Mouse (Mus musculus): ENCODE results near the gene Chrna5. TPM values are rescaled to one million over a fixed set of nuclear protein-coding genes. Genes with fewer than 3 reads are reported as not detected.

Gene Chrna5
- polyA plus RNA-seq, 1 experiment, result 2.9 TPM

- no peak for TF ChIP-seq POLR2A (IDR thresholded peaks at IDR 0.05; ENCODE audit: extremely low read depth, insufficient read depth, low read length)
- TF ChIP-seq CTCF (IDR thresholded peaks at IDR 0.05; ENCODE audit: extremely low read depth, insufficient read depth, low read length), result no peak
- Histone ChIP-seq H3K4me1 (ENCODE audit: control insufficient read depth, insufficient read depth, low read length) (no peaks in the 10 kb centered on the region), H3K27ac (ENCODE audit: insufficient read depth, low read length) (no peak overlapping the region), H3K4me3 (ENCODE audit: insufficient read depth, low read length) (no peak overlapping the region)
Measured at GRCm38 (mm10) chr9:55010588-55011350, 30.1 kb downstream of the Chrna5 start.

GRCm38 (mm10) chr9:55016926-55017325 lies 36.2 kb downstream of the Chrna5 start:
- no peaks in the 10 kb centered on the region; the same call in 1 of the 2 replicates for H3K4me1 ChIP-seq (ENCODE audit: control insufficient read depth, insufficient read depth, low read length)
- no peak for TF ChIP-seq POLR2A (IDR thresholded peaks at IDR 0.05; ENCODE audit: extremely low read depth, insufficient read depth, low read length)
- TF ChIP-seq CTCF (IDR thresholded peaks at IDR 0.05; ENCODE audit: extremely low read depth, insufficient read depth, low read length), result no peak
- no peak overlapping the region for H3K4me3 ChIP-seq (ENCODE audit: insufficient read depth, low read length)
- no peak overlapping the region for H3K27ac ChIP-seq (ENCODE audit: insufficient read depth, low read length)

- TF ChIP-seq POLR2A (IDR thresholded peaks at IDR 0.05; ENCODE audit: extremely low read depth, insufficient read depth, low read length), result no peak
- no peak for TF ChIP-seq CTCF (IDR thresholded peaks at IDR 0.05; ENCODE audit: extremely low read depth, insufficient read depth, low read length)
- no peak overlapping the region for H3K27ac ChIP-seq (ENCODE audit: insufficient read depth, low read length)
- H3K4me1 ChIP-seq (ENCODE audit: control insufficient read depth, insufficient read depth, low read length), result peaks cover 2% of the 10 kb centered on the region; the same call in 1 of the 2 replicates
- no peak overlapping the region for H3K4me3 ChIP-seq (ENCODE audit: insufficient read depth, low read length)
Measured at GRCm38 (mm10) chr9:55023326-55023725, 42.6 kb downstream of the Chrna5 start.

GRCm38 (mm10) chr9:55023902-55024583 lies 43.4 kb downstream of the Chrna5 start:
- peak; percentile 80 for TF ChIP-seq CTCF (IDR thresholded peaks at IDR 0.05; ENCODE audit: extremely low read depth, insufficient read depth, low read length)
- no peak for TF ChIP-seq POLR2A (IDR thresholded peaks at IDR 0.05; ENCODE audit: extremely low read depth, insufficient read depth, low read length)
- H3K27ac ChIP-seq (ENCODE audit: insufficient read depth, low read length), result no peak overlapping the region
- H3K4me3 ChIP-seq (ENCODE audit: insufficient read depth, low read length), result no peak overlapping the region
- peaks cover 2% of the 10 kb centered on the region; the same call in 1 of the 2 replicates for H3K4me1 ChIP-seq (ENCODE audit: control insufficient read depth, insufficient read depth, low read length)

GRCm38 (mm10) chr9:55025534-55026274 lies 45.0 kb downstream of the Chrna5 start:
- H3K4me1 ChIP-seq (ENCODE audit: control insufficient read depth, insufficient read depth, low read length), result peaks cover 2% of the 10 kb centered on the region; the same call in 1 of the 2 replicates
- H3K27ac ChIP-seq (ENCODE audit: insufficient read depth, low read length), result no peak overlapping the region
- 0 out of 2 replicates have a peak overlapping the region, but pooled peaks have one; percentile 0 for H3K4me3 ChIP-seq (ENCODE audit: insufficient read depth, low read length)
- TF ChIP-seq CTCF (IDR thresholded peaks at IDR 0.05; ENCODE audit: extremely low read depth, insufficient read depth, low read length), result no peak
- TF ChIP-seq POLR2A (IDR thresholded peaks at IDR 0.05; ENCODE audit: extremely low read depth, insufficient read depth, low read length), result no peak

- Histone ChIP-seq H3K27ac (ENCODE audit: insufficient read depth, low read length) (no peak within 1 kb of the TSS), H3K4me1 (ENCODE audit: control insufficient read depth, insufficient read depth, low read length) (peaks cover 2% of the 10 kb centered on the region; the same call in 1 of the 2 replicates), H3K4me3 (ENCODE audit: insufficient read depth, low read length) (0 out of 2 replicates have a peak within 1 kb of the TSS, but pooled peaks have one; percentile 0)
- no peak for TF ChIP-seq CTCF (IDR thresholded peaks at IDR 0.05; ENCODE audit: extremely low read depth, insufficient read depth, low read length)
- TF ChIP-seq POLR2A (IDR thresholded peaks at IDR 0.05; ENCODE audit: extremely low read depth, insufficient read depth, low read length), result no peak
Measured at GRCm38 (mm10) chr9:55026275-55026663, 45.6 kb downstream of the Chrna5 start, which contains the start of gene Chrna3. Chrna3 (minus strand) TSS chr9:55026562.

GRCm38 (mm10) chr9:55031435-55032167 lies 50.9 kb downstream of the Chrna5 start:
- TF ChIP-seq CTCF (IDR thresholded peaks at IDR 0.05; ENCODE audit: extremely low read depth, insufficient read depth, low read length), result no peak
- no peak for TF ChIP-seq POLR2A (IDR thresholded peaks at IDR 0.05; ENCODE audit: extremely low read depth, insufficient read depth, low read length)
- Histone ChIP-seq H3K4me1 (ENCODE audit: control insufficient read depth, insufficient read depth, low read length) (no peaks in the 10 kb centered on the region), H3K4me3 (ENCODE audit: insufficient read depth, low read length) (no peak overlapping the region)

GRCm38 (mm10) chr9:55038948-55039347 lies 58.3 kb downstream of the Chrna5 start:
- H3K4me1 ChIP-seq (ENCODE audit: control insufficient read depth, insufficient read depth, low read length), result no peaks in the 10 kb centered on the region; the same call in 1 of the 2 replicates
- no peak overlapping the region for H3K27ac ChIP-seq (ENCODE audit: insufficient read depth, low read length)
- no peak for TF ChIP-seq CTCF (IDR thresholded peaks at IDR 0.05; ENCODE audit: extremely low read depth, insufficient read depth, low read length)
- TF ChIP-seq POLR2A (IDR thresholded peaks at IDR 0.05; ENCODE audit: extremely low read depth, insufficient read depth, low read length), result no peak
- H3K4me3 ChIP-seq (ENCODE audit: insufficient read depth, low read length), result no peak overlapping the region

More at GRCm38 (mm10) chr9:55031435-55032167, 50.9 kb downstream of the Chrna5 start:
- no peak overlapping the region for H3K27ac ChIP-seq (ENCODE audit: insufficient read depth, low read length)

Data from cortical plate, adult 2 months (tissue).